Mouse (Mus musculus): ENCODE measurements at regions not wholly inside any gene's neighbourhood (a gene's known extent, or its start where the extent isn't known, plus 50 kb on each side); places are given as distances from the start of the nearest gene placed in this dataset.

GRCm38 (mm10) chr7:115376067-115376466 lies 632.6 kb downstream of the Insc start:
- TF ChIP-seq EP300 (IDR thresholded peaks at IDR 0.05) (no peak), CTCF (IDR thresholded peaks at IDR 0.05) (no peak)
